Mouse (Mus musculus): Measurements from ENCODE around the gene Hddc2.

The Hddc2 gene

GRCm38 (mm10) chr10:31312865-31313848 lies at the start of gene Hddc2:
Hddc2 (plus strand) TSS chr10:31313383.
- DNase-seq (ENCODE audit: low spot score), result peak; percentile 79

GRCm38 (mm10) chr10:31272738-31273137 lies 40.4 kb upstream of the Hddc2 start:
- no peak for DNase-seq (ENCODE audit: low spot score)

- no peak for DNase-seq (ENCODE audit: low spot score)
Measured at GRCm38 (mm10) chr10:31273171-31273570, 40.0 kb upstream of the Hddc2 start.

- DNase-seq (ENCODE audit: low spot score), result no peak
Measured at GRCm38 (mm10) chr10:31287787-31288186, 25.4 kb upstream of the Hddc2 start.

- no peak for DNase-seq (ENCODE audit: low spot score)
Measured at GRCm38 (mm10) chr10:31288697-31289390, 24.3 kb upstream of the Hddc2 start.

- DNase-seq (ENCODE audit: low spot score), result no peak
Measured at GRCm38 (mm10) chr10:31295705-31296104, 17.5 kb upstream of the Hddc2 start.

GRCm38 (mm10) chr10:31296458-31296857 lies 16.7 kb upstream of the Hddc2 start:
- no peak for DNase-seq (ENCODE audit: low spot score)

DNA sequence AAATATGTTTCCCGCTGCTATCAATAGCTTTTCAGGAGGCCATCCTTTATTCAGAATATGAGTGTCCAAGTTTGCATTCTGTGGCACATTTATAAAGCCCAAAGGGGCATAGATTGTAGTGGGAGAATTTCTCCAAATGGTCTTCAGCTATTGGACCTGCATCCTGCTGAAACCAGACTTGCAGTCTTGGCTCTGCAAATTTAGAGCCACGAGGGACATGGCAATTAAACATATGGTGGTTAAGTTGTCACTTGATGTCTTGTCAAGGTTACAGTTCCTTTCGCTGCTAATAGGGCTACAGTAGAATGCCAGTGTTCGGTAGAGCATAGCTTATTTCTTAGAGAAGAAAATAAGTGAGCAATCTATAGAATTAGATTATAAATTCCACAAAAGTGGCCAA lies 16.1 kb upstream of the Hddc2 start:
- no peak for DNase-seq (ENCODE audit: low spot score)

GRCm38 (mm10) chr10:31298263-31298662 lies 14.9 kb upstream of the Hddc2 start:
- DNase-seq (ENCODE audit: low spot score), result no peak

DNA sequence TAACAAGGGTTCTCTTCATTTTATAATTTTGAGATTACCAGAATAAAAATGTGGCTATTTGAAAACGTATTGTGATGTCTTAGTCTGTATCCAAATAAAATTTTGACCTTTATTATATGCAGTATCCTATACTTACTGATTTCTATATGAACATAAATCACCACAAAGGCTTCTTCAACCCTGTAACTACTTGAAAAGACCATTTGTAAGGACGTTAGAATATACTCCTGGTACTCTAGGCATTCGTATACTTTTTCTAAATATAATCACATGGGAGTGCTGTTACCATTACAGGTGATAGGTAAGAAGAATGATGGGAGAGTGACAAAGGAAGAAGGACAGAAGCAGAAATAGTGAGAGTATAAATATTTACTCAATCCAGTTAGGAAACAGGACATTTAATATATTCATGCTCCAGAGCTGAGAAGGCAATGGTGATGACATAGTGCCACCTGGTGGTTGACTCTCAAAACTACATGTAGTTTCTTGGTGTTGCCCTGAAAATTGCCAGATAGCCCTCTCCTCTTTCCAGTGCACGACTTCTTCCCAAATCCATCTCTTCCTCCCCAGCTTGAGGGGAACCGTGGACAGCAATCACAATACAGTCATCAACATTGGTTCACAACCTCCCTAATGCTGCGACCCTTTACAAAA lies 14.1 kb upstream of the Hddc2 start:
- DNase-seq (ENCODE audit: low spot score), result peak; percentile 56

DNA sequence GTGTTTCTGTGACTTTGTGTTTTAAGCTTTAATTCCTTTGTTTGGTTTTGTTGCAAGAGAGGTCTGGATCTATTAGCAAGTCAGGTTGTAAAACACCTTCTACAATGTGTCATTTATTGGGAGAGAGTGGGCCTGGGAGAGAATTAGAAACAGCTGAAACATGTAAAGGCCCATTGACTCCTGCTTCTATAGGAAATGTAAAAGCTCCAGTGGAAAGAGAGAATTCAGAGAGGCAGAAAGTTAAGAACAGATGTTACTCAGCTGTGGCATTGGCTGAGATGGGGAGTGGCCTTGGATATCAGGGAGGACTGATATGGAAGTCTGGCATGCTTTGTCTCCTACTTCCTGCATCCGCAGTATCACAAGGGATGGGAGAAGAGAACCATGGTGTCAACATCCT lies 12.9 kb upstream of the Hddc2 start:
- DNase-seq (ENCODE audit: low spot score), result no peak

DNA sequence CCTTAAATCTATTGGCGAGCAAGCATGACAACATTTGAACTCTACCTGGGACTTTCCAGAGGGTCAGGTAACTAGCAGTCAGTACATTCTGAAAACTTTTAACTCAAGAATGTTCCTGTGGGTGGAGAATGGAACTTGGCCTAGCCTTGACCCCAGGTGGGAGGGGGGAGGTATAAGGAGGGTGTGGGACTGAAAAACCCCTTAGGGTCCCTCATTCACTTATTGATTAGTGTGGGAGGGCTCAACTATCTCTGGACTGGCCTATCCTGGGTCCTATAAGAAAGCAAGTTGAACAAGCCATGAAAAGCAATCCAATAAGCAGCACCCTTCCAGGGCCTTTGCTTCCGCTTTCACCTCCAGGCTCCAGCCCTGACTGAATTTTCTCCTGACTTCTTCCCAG lies 9.7 kb upstream of the Hddc2 start:
- no peak for DNase-seq (ENCODE audit: low spot score)

DNA sequence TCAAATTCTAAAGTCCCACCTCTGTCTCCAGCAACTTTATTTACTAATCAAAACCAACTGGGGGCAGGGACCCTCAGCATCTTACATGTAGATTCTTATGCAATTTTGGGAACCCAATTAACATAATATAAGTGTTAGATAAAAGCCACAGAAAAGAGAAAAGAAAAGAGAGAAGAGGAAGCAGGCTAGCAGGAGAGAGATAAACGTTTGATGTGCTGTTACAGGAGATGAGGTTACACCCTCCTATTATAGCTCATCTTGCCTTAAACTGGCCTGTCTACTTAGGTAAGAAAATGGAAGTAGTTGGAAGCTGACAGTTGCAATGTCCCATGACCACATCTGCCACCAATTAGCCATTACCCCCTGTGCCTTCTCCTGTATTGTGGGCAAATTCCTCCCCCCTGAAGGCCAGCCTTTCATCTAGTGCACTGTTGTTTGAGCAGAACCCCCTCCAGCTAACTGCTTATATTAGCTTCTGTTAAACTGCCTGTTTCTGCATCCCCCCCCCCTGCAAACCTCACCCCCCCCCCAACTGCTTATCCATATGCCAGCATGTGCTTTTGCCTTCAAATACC lies 6.1 kb upstream of the Hddc2 start:
- no peak for DNase-seq (ENCODE audit: low spot score)

DNA sequence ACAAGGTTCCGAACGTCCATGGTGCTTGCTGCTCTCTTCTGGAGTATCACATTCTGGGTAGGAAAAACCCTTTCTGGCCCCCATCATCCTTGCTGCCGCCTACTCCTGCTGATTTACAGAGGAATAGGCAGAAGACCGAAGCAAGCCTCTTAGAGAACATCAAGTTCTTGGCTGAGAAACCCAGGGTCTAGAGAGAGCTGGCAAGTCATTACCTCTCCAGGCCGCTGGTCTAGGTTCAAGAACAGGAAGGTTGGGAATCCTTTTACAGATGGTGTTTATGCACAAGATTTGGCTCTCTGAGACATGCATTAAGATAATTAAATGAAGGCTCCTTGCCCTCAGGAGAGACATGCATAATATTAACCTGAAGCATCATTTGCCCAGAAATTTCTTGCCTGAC lies 5.3 kb downstream of the Hddc2 start:
- no peak for DNase-seq (ENCODE audit: low spot score)

- DNase-seq (ENCODE audit: low spot score), result no peak
Measured at GRCm38 (mm10) chr10:31329436-31329835, 16.3 kb downstream of the Hddc2 start.

DNA sequence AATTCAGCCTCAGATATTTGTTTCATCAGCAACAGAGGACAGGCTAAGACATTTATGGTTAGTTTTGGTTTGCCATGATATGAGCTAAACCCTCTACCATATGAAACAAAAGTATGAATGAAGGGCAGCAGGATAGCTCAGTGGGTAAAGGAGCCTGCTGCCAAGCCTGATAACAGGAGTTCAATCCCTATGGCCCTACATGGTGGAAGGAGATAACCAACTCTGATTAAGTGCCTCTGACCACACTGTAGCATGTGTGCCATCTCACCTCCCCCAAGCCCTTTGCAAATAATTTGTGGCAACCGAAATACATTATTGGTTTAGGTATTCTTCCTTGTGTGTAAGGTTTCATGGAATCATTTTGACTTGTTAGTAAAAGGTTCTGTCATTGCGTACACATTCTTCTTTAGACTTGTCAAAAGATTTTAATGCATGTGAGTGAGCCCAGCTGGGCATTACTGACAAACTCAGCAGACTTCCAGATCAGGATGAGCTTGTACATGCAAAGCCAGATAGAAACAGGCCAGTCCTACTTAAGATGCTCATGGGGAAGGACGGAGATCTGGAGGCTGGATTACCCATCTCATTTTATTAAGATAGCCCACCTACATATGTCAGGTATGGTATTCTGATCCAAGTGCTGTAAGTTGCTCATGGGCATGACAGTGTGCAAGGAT lies 17.2 kb downstream of the Hddc2 start:
- DNase-seq (ENCODE audit: low spot score), result no peak

GRCm38 (mm10) chr10:31331225-31331775 lies 18.1 kb downstream of the Hddc2 start:
- DNase-seq (ENCODE audit: low spot score), result peak; percentile 24

- no peak for DNase-seq (ENCODE audit: low spot score)
Measured at GRCm38 (mm10) chr10:31336432-31336831, 23.2 kb downstream of the Hddc2 start.

GRCm38 (mm10) chr10:31346401-31346800 lies 33.2 kb downstream of the Hddc2 start:
- no peak for DNase-seq (ENCODE audit: low spot score)

- DNase-seq (ENCODE audit: low spot score), result no peak
Measured at GRCm38 (mm10) chr10:31351056-31351455, 37.9 kb downstream of the Hddc2 start.

DNA sequence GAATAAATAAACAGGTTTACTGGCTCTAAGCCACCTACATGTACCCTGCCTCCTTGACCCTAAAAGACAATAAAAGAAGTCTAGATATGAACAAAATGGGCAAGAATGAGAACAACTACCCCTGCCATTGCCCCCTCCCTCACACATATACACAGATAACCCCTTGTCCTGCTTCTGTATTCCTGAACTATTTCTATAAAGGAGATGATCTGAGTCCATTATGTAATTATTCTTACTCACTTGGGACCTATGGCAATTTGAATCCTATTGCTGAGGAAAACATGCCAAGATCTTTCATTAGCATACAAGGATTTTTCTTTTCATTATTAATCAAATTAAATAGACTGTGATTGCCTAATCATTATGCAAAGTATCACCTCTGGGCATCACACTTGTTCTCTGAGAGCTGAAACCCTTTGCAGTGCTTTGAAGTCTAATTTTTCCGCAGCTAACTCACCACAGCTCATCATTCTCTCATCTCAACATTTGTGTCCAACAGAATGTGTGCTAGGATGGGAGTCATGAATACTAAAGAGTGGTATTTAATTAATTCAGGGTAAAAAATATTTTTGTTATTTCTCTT lies 39.8 kb downstream of the Hddc2 start:
- DNase-seq (ENCODE audit: low spot score), result no peak

Measured in urinary bladder, postnatal 14 days (tissue).